Mouse (Mus musculus) heart, postnatal 0 days (tissue): ENCODE results near the gene Amot.

ENCODE experiments used
- CTCF ChIP-seq: IDR thresholded peaks from 2 replicates; pipeline ENCODE4 v1.5.1; 2016; ENCODE audit warnings: antibody characterized with exemption, control low read depth, low read depth
- EP300 ChIP-seq: IDR thresholded peaks from 2 replicates; pipeline ENCODE4 v1.6.1; 2016; ENCODE audit warnings: antibody characterized with exemption, low read depth

DNA sequence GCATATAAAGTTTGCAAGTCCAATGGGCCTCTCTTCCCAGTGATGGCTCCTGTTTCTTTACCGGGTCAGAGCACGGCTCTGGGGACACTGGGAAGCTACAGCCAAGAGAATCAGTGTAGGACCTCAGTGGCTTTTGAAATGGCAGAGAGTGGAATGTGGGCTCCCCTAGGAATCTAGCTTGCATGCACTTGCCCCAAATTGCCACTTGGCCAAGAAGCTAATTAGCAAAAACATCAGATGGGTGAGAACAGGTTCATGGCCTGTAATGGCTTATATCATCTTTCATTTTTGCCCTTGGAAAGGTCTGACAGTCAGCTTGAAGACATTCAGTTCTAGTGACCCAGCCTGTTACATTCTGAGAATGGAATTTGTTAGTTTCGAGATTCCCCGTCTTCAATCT lies 9.6 kb downstream of the Amot start:
- TF ChIP-seq CTCF (no peak), EP300 (no peak)
